Mouse (Mus musculus): ENCODE results near the gene Slc7a4.

- TF ChIP-seq HCFC1 (IDR thresholded peaks at IDR 0.05; ENCODE audit: borderline replicate concordance, insufficient read depth, low read length) (no peak), CHD2 (IDR thresholded peaks at IDR 0.05; ENCODE audit: low read depth, low read length) (no peak), ZC3H11A (IDR thresholded peaks at IDR 0.05; ENCODE audit: borderline replicate concordance, low read depth, low read length) (no peak), MAFK (IDR thresholded peaks at IDR 0.05; ENCODE audit: insufficient read depth, low read depth, low read length) (no peak)
These were observed 30.2 kb downstream of the Slc7a4 start for GRCm38 (mm10) chr16:17552837-17553236.
